Mouse (Mus musculus) forebrain, embryonic 12.5 days (tissue): ENCODE results near the gene Ttll5. TPM values are rescaled to one million over a fixed set of nuclear protein-coding genes. Genes with fewer than 3 reads are reported as not detected.

ENCODE experiments used
- ATAC-seq: fragments of 200-750 bp; cut with Nextera tagmentation; 2 replicates; pipeline ENCODE4 v1.8.0; 2017; ENCODE audit warnings: moderate TSS enrichment; ENCODE audit not compliant: low FRiP score
- H3K27ac ChIP-seq: fragments of 300-500 bp; sonication (generic); 2 replicates; pipeline ENCODE4 v1.5.1; 2016; ENCODE audit warnings: mild to moderate bottlenecking
- H3K27me3 ChIP-seq: fragments of 300-500 bp; sonication (generic); 2 replicates; pipeline ENCODE4 v1.6.1; 2016; ENCODE audit warnings: mild to moderate bottlenecking
- H3K36me3 ChIP-seq: fragments of 300-500 bp; sonication (generic); replicated peaks from 2 replicates; pipeline ENCODE4 v1.6.1; 2016; ENCODE audit warnings: mild to moderate bottlenecking
- H3K4me1 ChIP-seq: fragments of 300-500 bp; sonication (generic); 2 replicates; pipeline ENCODE4 v1.6.1; 2016
- H3K4me2 ChIP-seq: fragments of 300-500 bp; sonication (generic); 2 replicates; pipeline ENCODE4 v1.6.1; 2016; ENCODE audit warnings: mild to moderate bottlenecking, moderate library complexity
- H3K4me3 ChIP-seq: fragments of 300-500 bp; sonication (generic); replicated peaks from 2 replicates; pipeline ENCODE4 v1.5.1; 2016; ENCODE audit warnings: mild to moderate bottlenecking
- H3K9ac ChIP-seq: fragments of 300-500 bp; sonication (generic); 2 replicates; pipeline ENCODE4 v1.6.1; 2016; ENCODE audit warnings: mild to moderate bottlenecking
- H3K9me3 ChIP-seq: fragments of 300-500 bp; sonication (generic); 2 replicates; pipeline ENCODE4 v1.6.1; 2016
- WGBS: fragments of 180-500 bp; shearing (Covaris S2); methylation state at CpG from one replicate; pipeline ENCODE4 v1.1.7; 2016; 5-methylcytosine and 5-hydroxymethylcytosine counted together
- polyA plus RNA-seq: library from polyadenylated mRNA; unstranded; fragments of >200 nt; fragmentation: Nextera tagmentation; extraction: Ambion mirVana; gene quantifications from 2 replicates; pipeline ENCODE4 v1.2.1, GENCODE M21; 2016

Ttll5 gene
- polyA plus RNA-seq, 1 experiment from 2014 or later: 17.3 TPM

DNA sequence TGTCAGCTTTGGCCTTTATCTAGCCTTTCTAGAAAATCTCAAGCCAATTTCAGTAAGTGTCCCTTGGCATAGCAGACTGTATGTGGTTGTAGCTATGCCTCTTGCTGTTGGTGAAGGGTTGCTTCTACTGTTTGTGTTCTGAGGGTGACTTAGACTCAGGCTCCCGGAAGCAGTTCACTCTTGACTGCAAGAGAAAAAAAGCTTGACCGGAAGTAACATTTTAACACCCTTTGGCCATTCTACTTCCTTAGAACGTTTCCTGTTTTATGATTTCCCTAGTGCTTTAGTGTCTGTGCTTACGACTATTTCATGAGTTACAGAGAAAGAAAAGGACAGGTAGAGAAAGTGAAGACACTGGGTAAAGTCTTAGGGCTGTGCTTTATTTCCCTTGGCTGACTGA, 161.1 kb downstream of the Ttll5 start:
- no peak overlapping the region for H3K27ac ChIP-seq
- 88% methylated on average over 4 of the region's 4 CpGs for WGBS

GRCm38 (mm10) chr12:85986024-85986423, 161.6 kb downstream of the Ttll5 start:
- Histone ChIP-seq H3K4me1 (peaks cover 17% of the 10 kb centered on the region; the same call in 1 of the 2 replicates), H3K4me2 (no peak overlapping the region), H3K36me3 (no peaks in the 10 kb centered on the region), H3K9me3 (no peaks in the 10 kb centered on the region), H3K9ac (no peak overlapping the region), H3K4me3 (no peak overlapping the region), H3K27ac (no peak overlapping the region), H3K27me3 (no peaks in the 10 kb centered on the region)
- 80% methylated on average over 7 of the region's 7 CpGs for WGBS
- no peak for ATAC-seq

More for the DNA sequence above, 161.1 kb downstream of the Ttll5 start:
- Histone ChIP-seq H3K9me3 (no peaks in the 10 kb centered on the region), H3K4me1 (peaks cover 17% of the 10 kb centered on the region; the same call in 1 of the 2 replicates), H3K9ac (no peak overlapping the region), H3K4me3 (no peak overlapping the region), H3K36me3 (no peaks in the 10 kb centered on the region), H3K27me3 (no peaks in the 10 kb centered on the region), H3K4me2 (no peak overlapping the region)
- ATAC-seq: no peak

DNA sequence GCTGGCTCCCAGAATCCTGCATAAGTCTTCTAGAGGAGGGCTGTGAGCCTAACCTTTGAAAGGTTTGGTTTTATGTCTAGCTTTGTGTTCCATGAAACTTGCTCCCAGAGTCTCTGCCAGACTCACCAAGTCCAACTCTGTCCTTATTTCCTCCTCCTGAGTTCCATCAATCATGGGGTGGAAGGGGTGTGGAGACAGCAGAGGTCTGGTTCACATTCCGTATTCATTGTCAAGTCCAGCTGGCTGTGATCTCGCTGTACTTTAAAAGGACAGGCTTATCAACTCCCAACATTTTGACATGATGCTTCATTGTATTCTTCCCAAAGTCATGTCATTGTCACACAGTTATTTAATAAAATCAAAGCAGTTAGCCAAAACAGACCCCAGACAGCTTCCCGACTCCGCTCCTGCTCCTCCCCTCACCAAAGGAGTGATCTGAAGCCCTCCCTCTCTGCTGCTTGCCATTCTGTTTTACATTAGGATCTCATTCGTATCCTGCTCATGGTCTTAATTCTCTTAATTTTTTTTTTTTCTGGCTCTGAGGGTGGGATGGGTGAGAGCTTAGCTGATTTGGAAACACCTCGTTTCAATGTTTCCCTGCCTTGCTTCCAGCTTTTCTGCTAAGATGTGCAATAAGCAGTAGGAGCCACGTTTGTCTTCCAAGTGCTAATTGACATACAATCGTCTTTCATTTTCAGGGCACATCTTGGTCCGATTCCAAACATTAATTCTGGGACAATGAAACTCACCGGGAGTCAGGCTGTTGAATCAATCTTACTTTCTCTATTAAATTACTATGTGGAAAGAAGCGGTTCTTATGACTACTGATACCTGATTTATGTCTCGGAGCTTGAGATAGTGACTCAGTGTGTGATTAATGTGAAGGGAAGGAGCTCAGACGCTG, 162.3 kb downstream of the Ttll5 start:
- Histone ChIP-seq H3K27ac (no peak overlapping the region), H3K27me3 (no peaks in the 10 kb centered on the region), H3K9ac (no peak overlapping the region), H3K4me2 (no peak overlapping the region), H3K4me3 (no peak overlapping the region), H3K4me1 (peaks cover 17% of the 10 kb centered on the region; the same call in 1 of the 2 replicates), H3K36me3 (no peaks in the 10 kb centered on the region), H3K9me3 (no peaks in the 10 kb centered on the region)
- 64% methylated on average over 13 of the region's 13 CpGs for WGBS
- no peak for ATAC-seq

DNA sequence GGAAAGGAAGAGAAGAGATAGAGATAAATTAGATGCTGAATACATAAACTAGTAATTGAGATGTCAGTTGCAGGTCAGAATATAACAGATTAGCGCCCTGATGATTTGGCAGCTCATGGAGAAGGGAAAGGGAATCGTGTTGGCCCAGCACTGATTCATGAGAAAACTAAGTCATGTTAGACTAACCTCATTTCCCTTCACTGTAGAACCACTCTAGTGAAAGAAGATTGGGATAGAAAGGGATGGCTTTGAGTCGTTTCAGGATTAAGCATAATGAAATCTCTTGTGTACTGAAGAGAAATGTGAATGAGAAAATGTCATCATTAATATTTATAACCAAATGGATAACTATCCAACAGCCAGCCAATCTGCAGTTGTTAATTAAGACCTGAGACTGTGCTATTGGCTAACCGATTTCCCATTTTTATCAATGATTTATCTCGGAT, 163.0 kb downstream of the Ttll5 start:
- WGBS: 75% methylated on average over 5 of the region's 5 CpGs
- Histone ChIP-seq H3K27me3 (no peaks in the 10 kb centered on the region), H3K4me2 (no peak overlapping the region), H3K9ac (no peak overlapping the region), H3K27ac (no peak overlapping the region), H3K4me1 (peaks cover 17% of the 10 kb centered on the region; the same call in 1 of the 2 replicates), H3K4me3 (no peak overlapping the region), H3K36me3 (no peaks in the 10 kb centered on the region), H3K9me3 (no peaks in the 10 kb centered on the region)
- no peak for ATAC-seq

- no peak for ATAC-seq
- Histone ChIP-seq H3K27ac (no peak overlapping the region), H3K4me2 (no peak overlapping the region), H3K9ac (no peak overlapping the region), H3K9me3 (no peaks in the 10 kb centered on the region), H3K36me3 (no peaks in the 10 kb centered on the region), H3K4me1 (peaks cover 17% of the 10 kb centered on the region; the same call in 1 of the 2 replicates), H3K4me3 (no peak overlapping the region), H3K27me3 (no peaks in the 10 kb centered on the region)
- 94% methylated on average over 4 of the region's 4 CpGs for WGBS
Measured at GRCm38 (mm10) chr12:85988121-85988520, 163.7 kb downstream of the Ttll5 start.

DNA sequence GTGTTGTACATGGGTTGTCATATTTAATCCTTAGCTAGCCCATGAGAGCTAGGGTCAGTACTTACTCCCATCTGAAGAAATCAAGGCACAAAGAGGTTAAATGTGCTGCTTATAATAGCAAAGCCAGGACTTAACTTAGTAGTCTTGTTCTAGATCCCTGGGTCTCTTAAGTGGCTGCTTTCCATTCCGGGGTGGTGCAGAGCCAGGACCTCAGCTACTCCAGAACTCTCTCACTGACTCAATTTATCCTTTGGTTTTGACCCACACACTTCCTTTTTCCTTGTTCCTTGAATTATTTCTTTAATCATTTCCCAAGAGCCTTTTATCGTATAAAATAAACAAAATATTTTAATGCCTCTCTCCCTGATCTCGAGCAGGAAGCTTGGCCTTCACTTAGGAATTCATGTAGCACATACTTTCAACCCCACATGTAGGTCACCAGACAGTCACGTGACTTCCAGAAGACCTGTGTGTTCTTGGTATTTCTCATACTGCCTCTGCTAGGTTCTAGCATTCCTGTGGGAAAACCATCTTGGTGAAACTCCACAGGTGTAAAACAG, 164.4 kb downstream of the Ttll5 start:
- H3K4me3 ChIP-seq: no peak overlapping the region
- H3K36me3 ChIP-seq: no peaks in the 10 kb centered on the region
- no peak for ATAC-seq
- H3K27ac ChIP-seq: no peak overlapping the region
- H3K4me2 ChIP-seq: no peak overlapping the region
- WGBS: 92% methylated on average over 4 of the region's 4 CpGs
- no peak overlapping the region for H3K9ac ChIP-seq
- peaks cover 17% of the 10 kb centered on the region; the same call in 1 of the 2 replicates for H3K4me1 ChIP-seq
- no peaks in the 10 kb centered on the region for H3K9me3 ChIP-seq
- H3K27me3 ChIP-seq: no peaks in the 10 kb centered on the region

- Histone ChIP-seq H3K9ac (no peak overlapping the region), H3K9me3 (no peaks in the 10 kb centered on the region), H3K4me1 (peaks cover 3% of the 10 kb centered on the region; the same call in 1 of the 2 replicates), H3K36me3 (no peaks in the 10 kb centered on the region), H3K4me3 (no peak overlapping the region), H3K27ac (no peak overlapping the region), H3K4me2 (no peak overlapping the region), H3K27me3 (no peaks in the 10 kb centered on the region)
- no peak for ATAC-seq
- WGBS: 73% methylated on average over 7 of the region's 7 CpGs
Measured at GRCm38 (mm10) chr12:85992013-85992837, 167.8 kb downstream of the Ttll5 start.

DNA sequence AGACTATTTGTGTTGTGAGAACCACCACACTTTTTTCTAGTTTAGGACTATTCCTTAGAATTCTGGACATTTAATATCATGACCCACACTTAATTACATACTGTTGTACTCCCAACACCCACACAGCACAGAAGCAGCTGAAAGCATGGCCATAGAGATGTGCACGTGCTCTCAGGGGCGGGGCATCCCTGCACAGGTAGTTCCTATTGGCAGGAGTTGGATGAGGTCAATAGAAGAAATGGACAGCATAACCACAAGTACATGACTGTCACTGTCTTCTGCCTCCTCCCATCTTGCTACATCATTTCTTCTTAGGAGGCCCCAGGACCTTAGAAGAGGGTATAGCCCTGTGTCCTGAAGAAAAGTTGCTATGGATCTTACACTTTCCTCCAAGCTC, 168.4 kb downstream of the Ttll5 start:
- Histone ChIP-seq H3K27me3 (no peaks in the 10 kb centered on the region), H3K4me2 (no peak overlapping the region), H3K4me1 (no peaks in the 10 kb centered on the region), H3K27ac (no peak overlapping the region), H3K4me3 (no peak overlapping the region), H3K9me3 (no peaks in the 10 kb centered on the region), H3K9ac (no peak overlapping the region), H3K36me3 (no peaks in the 10 kb centered on the region)
- ATAC-seq: no peak
- 85% methylated on average over 2 of the region's 2 CpGs for WGBS

DNA sequence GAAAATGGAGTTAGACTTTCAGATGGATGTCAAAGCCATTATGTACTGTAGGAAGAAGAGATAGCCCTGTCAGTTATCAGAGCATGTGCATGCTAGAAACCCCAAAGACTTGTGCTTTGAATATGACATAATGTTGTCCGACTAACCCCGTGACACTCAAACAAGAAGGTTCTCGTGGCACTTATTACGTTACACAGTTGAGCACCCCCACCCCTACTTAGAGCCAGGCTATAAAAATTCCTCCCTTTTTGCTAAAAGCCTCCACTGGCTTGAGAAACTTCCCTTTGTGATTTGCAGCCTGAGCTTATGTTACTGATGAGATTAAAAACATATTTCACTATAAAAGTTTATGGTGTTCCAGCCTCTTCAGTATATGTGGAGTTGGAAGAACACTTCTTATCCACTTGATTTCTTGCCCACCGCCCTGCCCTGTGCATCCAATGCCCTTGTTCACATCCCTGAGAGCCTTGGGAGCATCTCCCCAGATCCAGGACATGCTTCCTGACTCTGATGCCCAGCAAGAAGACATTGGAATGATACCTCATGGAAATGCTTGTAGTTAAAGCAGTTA, 169.4 kb downstream of the Ttll5 start:
- ATAC-seq: no peak
- Histone ChIP-seq H3K4me3 (no peak overlapping the region), H3K27me3 (no peaks in the 10 kb centered on the region), H3K4me1 (no peaks in the 10 kb centered on the region), H3K4me2 (no peak overlapping the region), H3K9ac (no peak overlapping the region), H3K36me3 (no peaks in the 10 kb centered on the region), H3K9me3 (no peaks in the 10 kb centered on the region), H3K27ac (no peak overlapping the region)
- WGBS: 86% methylated on average over 5 of the region's 5 CpGs

DNA sequence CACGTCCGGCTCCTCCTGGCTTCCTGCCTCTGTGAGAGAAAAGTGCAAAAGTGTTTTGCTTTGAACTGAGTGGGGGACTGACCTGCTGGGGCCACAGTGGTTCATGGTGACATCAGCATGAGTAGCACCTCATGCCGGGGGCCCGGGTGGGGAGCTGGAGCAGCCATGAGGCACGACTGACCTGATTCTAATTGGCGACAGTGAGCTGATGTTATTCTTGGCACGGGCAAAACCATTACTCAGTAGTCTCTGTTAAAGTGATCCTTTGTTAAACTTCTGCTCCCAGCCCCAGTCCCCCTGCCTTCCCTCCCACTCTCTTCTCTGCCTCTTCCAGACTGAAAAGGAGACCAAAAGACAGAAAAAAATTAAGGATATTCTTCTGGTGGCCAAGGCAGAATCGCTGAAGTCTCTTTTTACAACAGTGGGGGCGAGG, 176.2 kb downstream of the Ttll5 start:
- no peak overlapping the region; the same call in 1 of the 2 replicates for H3K9ac ChIP-seq
- H3K9me3 ChIP-seq: no peaks in the 10 kb centered on the region
- H3K27me3 ChIP-seq: no peaks in the 10 kb centered on the region
- WGBS: 39% methylated on average over 9 of the region's 9 CpGs
- peak; percentile 60; the same call in 1 of the 2 replicates for ATAC-seq
- peaks cover 13% of the 10 kb centered on the region; the same call in 1 of the 2 replicates for H3K4me1 ChIP-seq
- H3K27ac ChIP-seq: peak overlapping the region; percentile 59
- H3K36me3 ChIP-seq: no peaks in the 10 kb centered on the region
- no peak overlapping the region for H3K4me3 ChIP-seq
- H3K4me2 ChIP-seq: no peak overlapping the region

GRCm38 (mm10) chr12:86001120-86001655, 176.7 kb downstream of the Ttll5 start:
- Histone ChIP-seq H3K9ac (no peak overlapping the region), H3K27ac (peak overlapping the region; percentile 59), H3K4me2 (no peak overlapping the region), H3K4me1 (peaks cover 13% of the 10 kb centered on the region; the same call in 1 of the 2 replicates), H3K9me3 (no peaks in the 10 kb centered on the region), H3K4me3 (no peak overlapping the region), H3K27me3 (no peaks in the 10 kb centered on the region), H3K36me3 (no peaks in the 10 kb centered on the region)
- ATAC-seq: no peak; the same call in 1 of the 2 replicates
- 76% methylated on average over 7 of the region's 7 CpGs for WGBS
